Mouse (Mus musculus) megakaryocyte, embryonic 14.5 days (primary cell): ENCODE measurements around the gene Nek11.

Experiments used
- FLI1 ChIP-seq: IDR thresholded peaks from 2 replicates; pipeline ENCODE4 v1.6.1; 2012; ENCODE audit warnings: low read length, inconsistent platforms, mixed read lengths
- GATA1 ChIP-seq: IDR thresholded peaks from 3 replicates; pipeline ENCODE4 v1.6.1; 2012; ENCODE audit warnings: mixed read lengths, low read length, inconsistent platforms, borderline replicate concordance

GRCm38 (mm10) chr9:105257668-105258067 lies 137.7 kb downstream of the Nek11 start:
- TF ChIP-seq FLI1 (no peak), GATA1 (no peak)
